Mouse (Mus musculus) heart, adult 2 months (tissue): ENCODE measurements at regions not wholly inside any gene's neighbourhood (a gene's known extent, or its start where the extent isn't known, plus 50 kb on each side); places are given as distances from the start of the nearest gene placed in this dataset.

Experiments used
- DNase-seq, 2 experiments: peaks; one replicate each; pipeline ENCODE4 v3.0.0; 2021
- H3K27ac ChIP-seq: fragments of 200-600 bp; 2 replicates; pipeline ENCODE4 v1.8.1; 2022
- H3K27me3 ChIP-seq: fragments of 200-500 bp; 2 replicates; pipeline ENCODE4 v1.6.1; 2012; ENCODE audit warnings: mild to moderate bottlenecking, low read length, inconsistent platforms, mixed read lengths; ENCODE audit not compliant: control insufficient read depth, insufficient read depth
- H3K36me3 ChIP-seq: fragments of 200-500 bp; 2 replicates; pipeline ENCODE4 v1.6.1; 2012; ENCODE audit warnings: low read length, inconsistent platforms; ENCODE audit not compliant: control insufficient read depth, insufficient read depth
- H3K4me1 ChIP-seq: fragments of 200-500 bp; 2 replicates; pipeline ENCODE4 v1.6.1; 2011; ENCODE audit warnings: low read length; ENCODE audit not compliant: control insufficient read depth, insufficient read depth
- H3K4me3 ChIP-seq: fragments of 200-600 bp; 2 replicates; pipeline ENCODE4 v1.8.1; 2022
- H3K79me2 ChIP-seq: fragments of 200-500 bp; replicated peaks from 2 replicates; pipeline ENCODE4 v1.6.1; 2012; ENCODE audit warnings: mild to moderate bottlenecking, inconsistent platforms, low read length, moderate library complexity, mixed read lengths; ENCODE audit not compliant: control insufficient read depth, insufficient read depth
- H3K9ac ChIP-seq: fragments of 200-500 bp; 2 replicates; pipeline ENCODE4 v1.6.1; 2012; ENCODE audit warnings: low read depth, mild to moderate bottlenecking, control low read depth, inconsistent platforms, low read length, mixed read lengths
- CTCF ChIP-seq: fragments of 200-600 bp; IDR thresholded peaks from 2 replicates; pipeline ENCODE4 v1.8.1; 2022; ENCODE audit warnings: antibody characterized with exemption, mild to moderate bottlenecking, moderate library complexity
- EP300 ChIP-seq: fragments of 200-500 bp; IDR thresholded peaks from 2 replicates; pipeline ENCODE4 v1.6.1; 2011; ENCODE audit warnings: low read depth, low read length, control low read depth; ENCODE audit not compliant: insufficient read depth
- POLR2A ChIP-seq: fragments of 200-500 bp; IDR thresholded peaks from 2 replicates; pipeline ENCODE4 v1.6.1; 2011; ENCODE audit warnings: mild to moderate bottlenecking, low read depth, low read length, control low read depth; ENCODE audit not compliant: insufficient read depth
- WGBS: fragments of 180-500 bp; shearing (Covaris S2); methylation state at CpG from one replicate; pipeline ENCODE4 v1.1.7; 2018; 5-methylcytosine and 5-hydroxymethylcytosine counted together
- intact Hi-C: fragments of 180-260 bp; cut with DNase I; formaldehyde crosslinking; loops from one replicate; pipeline ENCODE4 v1.15.1; 2025

DNA sequence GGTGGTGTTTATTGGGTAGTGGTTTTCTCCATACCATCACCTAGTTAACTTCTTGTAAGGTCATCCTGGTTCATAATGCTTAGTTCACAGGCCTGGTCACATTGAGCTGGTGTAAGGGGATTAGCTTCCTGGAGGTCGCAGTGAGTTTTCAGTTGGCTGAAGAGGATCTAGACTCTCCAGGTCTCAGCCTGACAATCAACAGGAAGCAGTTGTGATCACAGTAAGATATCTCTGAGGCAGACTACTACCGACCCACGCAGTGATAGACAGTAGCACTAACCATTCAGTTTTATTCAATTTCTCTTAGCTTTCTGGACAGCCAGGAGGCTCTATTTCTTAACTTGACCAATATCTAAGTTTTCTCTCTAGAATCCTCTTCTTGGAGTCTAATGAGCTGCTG lies 108.5 kb upstream of the Prdm1 start:
- TF ChIP-seq POLR2A (no peak), EP300 (no peak), CTCF (no peak)
- no peak for DNase-seq
- intact Hi-C loops: no loop called here
- peaks cover 3% of the 10 kb centered on the region; the same call in 1 of the 2 replicates for H3K4me1 ChIP-seq
- no peak overlapping the region for H3K9ac ChIP-seq
- no peak overlapping the region for H3K4me3 ChIP-seq
- no peak overlapping the region for H3K27ac ChIP-seq
- no peaks in the 10 kb centered on the region for H3K79me2 ChIP-seq
- WGBS: 46% methylated on average over 3 of the region's 3 CpGs
- no peaks in the 10 kb centered on the region for H3K27me3 ChIP-seq
- no peaks in the 10 kb centered on the region for H3K36me3 ChIP-seq

GRCm38 (mm10) chr10:44636061-44636460 lies 107.8 kb upstream of the Prdm1 start:
- Histone ChIP-seq H3K27me3 (no peaks in the 10 kb centered on the region), H3K79me2 (no peaks in the 10 kb centered on the region), H3K27ac (no peak overlapping the region), H3K36me3 (no peaks in the 10 kb centered on the region), H3K4me1 (peaks cover 3% of the 10 kb centered on the region; the same call in 1 of the 2 replicates), H3K4me3 (no peak overlapping the region), H3K9ac (no peak overlapping the region)
- TF ChIP-seq CTCF: no peak
- intact Hi-C loops: no loop called here
- no peak for DNase-seq

DNA sequence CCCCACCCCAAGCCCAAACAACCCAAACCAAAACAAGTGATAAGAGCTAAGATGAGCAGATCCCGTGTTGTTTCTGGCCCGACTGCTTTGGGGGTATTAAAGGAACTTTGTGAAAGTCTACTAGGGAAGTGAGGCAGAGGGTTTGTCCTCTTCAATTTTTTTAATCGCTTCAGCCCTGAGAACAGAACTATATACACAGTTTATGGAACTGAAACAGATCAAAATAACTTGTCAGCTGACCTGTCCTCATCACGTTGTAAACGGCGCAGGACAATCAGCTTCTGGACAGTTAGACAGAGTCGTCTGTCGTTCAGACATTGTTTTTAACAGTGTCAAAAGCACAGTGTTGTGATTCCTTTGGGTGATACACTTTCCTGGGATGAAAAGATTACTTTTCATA lies 103.3 kb upstream of the Prdm1 start:
- peak overlapping the region; percentile 38; the same call in 1 of the 2 replicates for H3K27ac ChIP-seq

DNA sequence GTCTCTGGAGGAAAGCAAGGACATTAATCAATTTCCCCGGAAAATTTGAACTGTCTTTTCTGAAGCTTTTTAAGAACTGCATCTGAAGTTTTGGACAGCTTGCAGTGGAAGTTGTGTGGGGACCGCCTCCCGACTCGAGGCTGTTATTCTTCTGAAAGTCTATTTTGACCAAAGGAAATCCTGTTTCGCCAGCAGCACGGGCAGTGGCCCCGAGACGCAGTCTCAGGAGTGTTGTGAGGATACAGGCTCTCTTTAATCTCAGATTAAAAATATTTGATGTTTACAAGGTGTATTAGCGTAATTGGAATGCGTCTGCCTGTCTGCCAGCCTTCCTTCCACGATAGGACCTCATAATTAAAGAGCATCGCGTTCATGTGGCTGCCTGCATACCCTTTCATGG lies 102.2 kb upstream of the Prdm1 start:
- Histone ChIP-seq H3K9ac (0 out of 2 replicates have a peak overlapping the region, but pooled peaks have one; percentile 19), H3K36me3 (no peaks in the 10 kb centered on the region), H3K4me3 (peak overlapping the region; percentile 2; the same call in 1 of the 2 replicates), H3K27ac (peak overlapping the region; percentile 84), H3K4me1 (peaks cover 6% of the 10 kb centered on the region), H3K27me3 (no peaks in the 10 kb centered on the region), H3K79me2 (no peaks in the 10 kb centered on the region)
- TF ChIP-seq POLR2A: peak; percentile 58; the same call in 1 of the 2 replicates
- TF ChIP-seq CTCF: no peak
- 38% methylated on average over 13 of the region's 13 CpGs for WGBS
- peak; percentile 38 to 61 for DNase-seq
- intact Hi-C loops: loop anchor here (2.0 to 5.0 kb wide), 3 partner anchors 103 to 367 kb away; partner anchors contain the start of gene Prdm1

More for the DNA sequence above, 103.3 kb upstream of the Prdm1 start:
- no peak overlapping the region for H3K4me3 ChIP-seq
- WGBS: 34% methylated on average over 8 of the region's 8 CpGs
- no peaks in the 10 kb centered on the region for H3K36me3 ChIP-seq
- H3K79me2 ChIP-seq: no peaks in the 10 kb centered on the region
- intact Hi-C loops: loop anchor here (2.0 to 5.0 kb wide), 3 partner anchors 104 to 366 kb away; partner anchors contain the start of gene Prdm1
- H3K27me3 ChIP-seq: no peaks in the 10 kb centered on the region
- DNase-seq: peak in 1 of 2 experiments; percentile 14
- H3K4me1 ChIP-seq: peaks cover 6% of the 10 kb centered on the region
- TF ChIP-seq POLR2A (no peak), EP300 (no peak), CTCF (no peak)
- no peak overlapping the region for H3K9ac ChIP-seq

- H3K4me1 ChIP-seq: peaks cover 6% of the 10 kb centered on the region
- no peak for DNase-seq
- no peaks in the 10 kb centered on the region for H3K27me3 ChIP-seq
- H3K36me3 ChIP-seq: no peaks in the 10 kb centered on the region
- TF ChIP-seq CTCF: no peak
- no peak for TF ChIP-seq EP300
- no peak for TF ChIP-seq POLR2A
- no peak overlapping the region for H3K27ac ChIP-seq
- H3K9ac ChIP-seq: no peak overlapping the region
- WGBS: 88% methylated on average over 3 of the region's 3 CpGs
- H3K4me3 ChIP-seq: no peak overlapping the region
- intact Hi-C loops: no loop called here
- H3K79me2 ChIP-seq: no peaks in the 10 kb centered on the region
These were observed 100.1 kb upstream of the Prdm1 start for GRCm38 (mm10) chr10:44628387-44628786.

GRCm38 (mm10) chr10:44627431-44627830 lies 99.1 kb upstream of the Prdm1 start:
- no peak overlapping the region for H3K4me3 ChIP-seq
- no peak for DNase-seq
- no peak overlapping the region for H3K9ac ChIP-seq
- H3K36me3 ChIP-seq: no peaks in the 10 kb centered on the region
- no peak overlapping the region for H3K27ac ChIP-seq
- TF ChIP-seq EP300 (no peak), CTCF (no peak), POLR2A (no peak)
- H3K79me2 ChIP-seq: no peaks in the 10 kb centered on the region
- intact Hi-C loops: loop anchor here (2.0 kb wide), 1 partner anchor 49 kb away; no protein-coding TSS in a partner anchor
- WGBS: 88% methylated on average over 3 of the region's 3 CpGs
- peaks cover 5% of the 10 kb centered on the region for H3K4me1 ChIP-seq
- H3K27me3 ChIP-seq: no peaks in the 10 kb centered on the region
